Mouse (Mus musculus): ENCODE measurements around the gene Krtap2-4.
"Not testable (repeated sequence)": the region's sequence is repeated elsewhere in the genome, so short reads cannot be mapped to it uniquely, and the experiment has no call there.

Gene Krtap2-4

GRCm38 (mm10) chr11:99614796-99615363, at the start of gene Krtap2-4:
TSS of gene Krtap2-4 (minus strand) at chr11:99614846.
- no peak for DNase-seq (ENCODE audit: low read depth, low spot score)

- no peak for DNase-seq (ENCODE audit: low read depth, low spot score)
Measured at GRCm38 (mm10) chr11:99662802-99663201, 48.2 kb upstream of the Krtap2-4 start.

GRCm38 (mm10) chr11:99659256-99659655, 44.6 kb upstream of the Krtap2-4 start:
- DNase-seq (ENCODE audit: low read depth, low spot score), result no peak

- DNase-seq (ENCODE audit: low read depth, low spot score), result not testable (repeated sequence)
Measured at GRCm38 (mm10) chr11:99658467-99659010, 43.9 kb upstream of the Krtap2-4 start, which contains the start of gene Gm11563. TSS of gene Gm11563 (minus strand) at chr11:99658960.

GRCm38 (mm10) chr11:99657051-99657450, 42.4 kb upstream of the Krtap2-4 start:
- no peak for DNase-seq (ENCODE audit: low read depth, low spot score)

- DNase-seq (ENCODE audit: low read depth, low spot score), result no peak
Measured at GRCm38 (mm10) chr11:99650136-99650535, 35.5 kb upstream of the Krtap2-4 start, which contains the start of gene Gm11555. TSS of gene Gm11555 (minus strand) at chr11:99650236.

- DNase-seq (ENCODE audit: low read depth, low spot score), result no peak
Measured at GRCm38 (mm10) chr11:99646444-99646843, 31.8 kb upstream of the Krtap2-4 start.

GRCm38 (mm10) chr11:99644351-99644750, 29.7 kb upstream of the Krtap2-4 start:
- no peak for DNase-seq (ENCODE audit: low read depth, low spot score)

- not testable (repeated sequence) for DNase-seq (ENCODE audit: low read depth, low spot score)
Measured at GRCm38 (mm10) chr11:99643635-99644139, 29.0 kb upstream of the Krtap2-4 start, which contains the start of gene Krtap4-7. TSS of gene Krtap4-7 (minus strand) at chr11:99644089.

GRCm38 (mm10) chr11:99640926-99641325, 26.3 kb upstream of the Krtap2-4 start:
- no peak for DNase-seq (ENCODE audit: low read depth, low spot score)

- DNase-seq (ENCODE audit: low read depth, low spot score), result no peak
Measured at GRCm38 (mm10) chr11:99637086-99637485, 22.4 kb upstream of the Krtap2-4 start.

- DNase-seq (ENCODE audit: low read depth, low spot score), result no peak
Measured at GRCm38 (mm10) chr11:99634653-99635134, 20.0 kb upstream of the Krtap2-4 start, which contains the start of gene Krtap4-2. TSS of gene Krtap4-2 (minus strand) at chr11:99635084.

GRCm38 (mm10) chr11:99633293-99633692, 18.6 kb upstream of the Krtap2-4 start:
- no peak for DNase-seq (ENCODE audit: low read depth, low spot score)

GRCm38 (mm10) chr11:99630890-99631289, 16.2 kb upstream of the Krtap2-4 start:
- no peak for DNase-seq (ENCODE audit: low read depth, low spot score)

GRCm38 (mm10) chr11:99628138-99628537, 13.5 kb upstream of the Krtap2-4 start, which contains the start of gene Krtap4-1:
TSS of gene Krtap4-1 (minus strand) at chr11:99628238.
- no peak for DNase-seq (ENCODE audit: low read depth, low spot score)

- DNase-seq (ENCODE audit: low read depth, low spot score), result no peak
Measured at GRCm38 (mm10) chr11:99620335-99620734, 5.7 kb upstream of the Krtap2-4 start, which contains the start of gene Gm11562. TSS of gene Gm11562 (minus strand) at chr11:99620435.

GRCm38 (mm10) chr11:99610089-99610488, 4.6 kb downstream of the Krtap2-4 start, which contains the start of gene Gm11937:
TSS of gene Gm11937 (minus strand) at chr11:99610189.
- not testable (repeated sequence) for DNase-seq (ENCODE audit: low read depth, low spot score)

GRCm38 (mm10) chr11:99609126-99609525, 5.5 kb downstream of the Krtap2-4 start:
- DNase-seq (ENCODE audit: low read depth, low spot score), result no peak

GRCm38 (mm10) chr11:99603208-99603607, 11.4 kb downstream of the Krtap2-4 start, which contains the start of gene Gm11938:
TSS of gene Gm11938 (minus strand) at chr11:99603308.
- DNase-seq (ENCODE audit: low read depth, low spot score), result not testable (repeated sequence)

- not testable (repeated sequence) for DNase-seq (ENCODE audit: low read depth, low spot score)
Measured at GRCm38 (mm10) chr11:99597742-99598141, 16.9 kb downstream of the Krtap2-4 start, which contains the start of gene Krtap9-3. TSS of gene Krtap9-3 (minus strand) at chr11:99598105.

- DNase-seq (ENCODE audit: low read depth, low spot score), result no peak
Measured at GRCm38 (mm10) chr11:99590981-99591380, 23.7 kb downstream of the Krtap2-4 start, which contains the start of gene Krtap1-3. TSS of gene Krtap1-3 (minus strand) at chr11:99591339.

- DNase-seq (ENCODE audit: low read depth, low spot score), result no peak
Measured at GRCm38 (mm10) chr11:99585096-99585495, 29.6 kb downstream of the Krtap2-4 start.

Data from A20 (cell line).